Mouse (Mus musculus): ENCODE results near the gene Rhbdf2.

DNA sequence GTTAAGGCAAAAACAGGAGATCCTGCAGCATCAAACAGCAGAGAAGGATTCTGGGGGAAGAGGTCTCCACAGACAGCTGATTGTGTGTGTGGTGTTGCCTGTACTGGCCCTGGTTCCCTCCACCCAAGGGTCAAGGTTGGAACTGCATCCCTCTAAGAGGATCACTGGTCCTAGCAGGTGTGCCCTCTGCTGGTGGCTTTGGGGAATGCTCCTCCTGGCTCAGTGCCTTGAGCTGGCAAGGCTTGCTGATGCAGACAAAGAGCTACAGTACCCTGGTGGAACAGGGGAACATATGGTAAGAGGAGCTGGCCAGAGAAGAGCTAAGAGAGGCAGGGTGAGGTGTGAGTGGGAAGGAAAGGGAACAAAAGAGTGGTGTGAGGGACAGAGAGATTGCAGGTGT lies 34.4 kb downstream of the Rhbdf2 start:
- TF ChIP-seq ZNF384 (IDR thresholded peaks at IDR 0.05; ENCODE audit: low read depth, low read length) = 0 out of 2 replicates have a peak, but pooled peaks have one; percentile 20
- no peak for TF ChIP-seq MAFK (IDR thresholded peaks at IDR 0.05; ENCODE audit: insufficient read depth, low read depth, low read length)
- peak; percentile 45; the same call in 1 of the 2 replicates for TF ChIP-seq HCFC1 (IDR thresholded peaks at IDR 0.05; ENCODE audit: borderline replicate concordance, insufficient read depth, low read length)
- peak; percentile 0; the same call in 1 of the 2 replicates for TF ChIP-seq ZC3H11A (IDR thresholded peaks at IDR 0.05; ENCODE audit: borderline replicate concordance, low read depth, low read length)
- TF ChIP-seq CHD2 (IDR thresholded peaks at IDR 0.05; ENCODE audit: low read depth, low read length) = no peak

Measured in ES-E14 (cell line).